Comparison of ENCODE assay signal across 17 mouse cellular contexts in genomic region chr1:132266791-132267557, GRCm38 (mm10). TPM values are rescaled to one million over a fixed set of nuclear protein-coding genes. Genes with fewer than 3 reads are reported as not detected.
DNase-seq lines count a peak whose midpoint lies in the region; ATAC-seq and TF ChIP-seq lines count a peak whose summit lies in the region.
"Had no signal": no experiment of that assay in that cellular context is flagged by ENCODE, and none has a peak within 500 bp of the region (broad histone marks: within the 10 kb centered on the region; RNA-seq: fewer than 3 reads in every experiment).

No protein-coding gene starts in this region.

- TF ChIP-seq CTCF in gastrocnemius, adult 2 months (IDR thresholded peaks at IDR 0.05) = no peak
- TF ChIP-seq CTCF in midbrain, postnatal 0 days (IDR thresholded peaks at IDR 0.05) = no peak

- no peaks in the 10 kb centered on the region for H3K27me3 ChIP-seq in kidney, embryonic 15.5 days
- H3K27me3 ChIP-seq in midbrain, postnatal 0 days (ENCODE audit: insufficient read depth, low read length) = no peaks in the 10 kb centered on the region
- no peaks in the 10 kb centered on the region for H3K27me3 ChIP-seq in hindbrain, embryonic 11.5 days (ENCODE audit: control insufficient read depth, insufficient read depth, low read length)
- H3K27me3 ChIP-seq: stomach, embryonic 15.5 days had no signal

- H3K4me2 ChIP-seq in kidney, embryonic 15.5 days = peak overlapping the region; percentile 38
- H3K4me2 ChIP-seq in midbrain, postnatal 0 days (ENCODE audit: low read depth, low read length, poor library complexity, severe bottlenecking) = no peak overlapping the region
- H3K4me2 ChIP-seq in hindbrain, embryonic 11.5 days (replicated peaks; ENCODE audit: low read depth, low read length) = no peak overlapping the region
- H3K4me2 ChIP-seq: stomach, embryonic 15.5 days had no signal

- 17% methylated on average over 8 of the region's 8 CpGs for WGBS in kidney, embryonic 15.5 days
- WGBS in midbrain, postnatal 0 days = 74% methylated on average over 8 of the region's 8 CpGs
- WGBS in hindbrain, embryonic 11.5 days = 66% methylated on average over 8 of the region's 8 CpGs

- intact Hi-C loops in gastrocnemius, adult 2 months (cut with DNase I) = no loop called here

- no peaks in the 10 kb centered on the region for H3K9me3 ChIP-seq in ES-E14 (ENCODE audit: control insufficient read depth, insufficient read depth, low read depth, low read length)
- H3K9me3 ChIP-seq in kidney, embryonic 15.5 days (replicated peaks) = no peaks in the 10 kb centered on the region
- H3K9me3 ChIP-seq in midbrain, postnatal 0 days (ENCODE audit: low read length) = no peaks in the 10 kb centered on the region
- H3K9me3 ChIP-seq in hindbrain, embryonic 11.5 days (ENCODE audit: control insufficient read depth, low read length) = no peaks in the 10 kb centered on the region
- H3K9me3 ChIP-seq: G1E; stomach, embryonic 15.5 days had no signal

- ATAC-seq in kidney, embryonic 15.5 days (replicated peaks; ENCODE audit: low FRiP score) = peak; percentile 78
- ATAC-seq in midbrain, postnatal 0 days (ENCODE audit: low FRiP score) = no peak
- no peak for ATAC-seq in hindbrain, embryonic 11.5 days (ENCODE audit: low FRiP score)
- ATAC-seq: forebrain, embryonic 14.5 days; liver, postnatal 0 days had no signal

- peak; percentile 65 for DNase-seq in gastrocnemius, adult 2 months
- no peak for DNase-seq in gastrocnemius, postnatal 4 days (ENCODE audit: low spot score in 2 of 2)
- DNase-seq in ES-E14 (ENCODE audit: low read depth, low spot score) = no peak
- peak; percentile 58 for DNase-seq in lung, postnatal 14 days
- DNase-seq in midbrain, postnatal 0 days (ENCODE audit: low spot score) = no peak
- no peak for DNase-seq in hindbrain, embryonic 11.5 days (ENCODE audit: low spot score)
- DNase-seq in cerebellum, adult 9-10 months = no peak
- DNase-seq: heart, adult 18-20 months; liver, postnatal 0 days had no signal

- H3K4me1 ChIP-seq in ES-E14 (ENCODE audit: control insufficient read depth in 2 of 2, insufficient read depth in 2 of 2, low read length in 2 of 2, poor library complexity in 1 of 2) = peaks cover 22 to 45% of the 10 kb centered on the region in 2 experiments
- peaks cover 38% of the 10 kb centered on the region for H3K4me1 ChIP-seq in kidney, embryonic 15.5 days
- H3K4me1 ChIP-seq in midbrain, postnatal 0 days (ENCODE audit: insufficient read depth, low read length) = no peaks in the 10 kb centered on the region; the same call in 1 of the 2 replicates
- H3K4me1 ChIP-seq in hindbrain, embryonic 11.5 days (replicated peaks; ENCODE audit: control insufficient read depth, insufficient read depth, low read length) = no peaks in the 10 kb centered on the region
- H3K4me1 ChIP-seq: stomach, embryonic 15.5 days had no signal

- in situ Hi-C loops in ES-E14 (cut with MboI; ENCODE audit: low sequenced_read_pairs in 2 of 2, unreplicated experiment in 2 of 2) = no loop called here

- H3K36me3 ChIP-seq in ES-E14 (ENCODE audit: control insufficient read depth, insufficient read depth, low read length, poor library complexity, severe bottlenecking) = no peaks in the 10 kb centered on the region
- no peaks in the 10 kb centered on the region for H3K36me3 ChIP-seq in kidney, embryonic 15.5 days
- no peaks in the 10 kb centered on the region for H3K36me3 ChIP-seq in midbrain, postnatal 0 days (ENCODE audit: insufficient read depth, low read length)
- no peaks in the 10 kb centered on the region for H3K36me3 ChIP-seq in hindbrain, embryonic 11.5 days (ENCODE audit: control insufficient read depth, insufficient read depth, low read length)
- H3K36me3 ChIP-seq: G1E; stomach, embryonic 15.5 days had no signal

- peak overlapping the region; percentile 87 for H3K27ac ChIP-seq in gastrocnemius, adult 2 months
- H3K27ac ChIP-seq in ES-E14 (ENCODE audit: insufficient read depth, low read depth, low read length, poor library complexity, severe bottlenecking) = peak overlapping the region; percentile 99
- peak overlapping the region; percentile 71 for H3K27ac ChIP-seq in kidney, embryonic 15.5 days
- H3K27ac ChIP-seq in midbrain, postnatal 0 days (ENCODE audit: low read depth, low read length) = no peak overlapping the region
- no peak overlapping the region for H3K27ac ChIP-seq in hindbrain, embryonic 11.5 days (ENCODE audit: low read depth, low read length)
- H3K27ac ChIP-seq: stomach, embryonic 15.5 days had no signal

- H3K4me3 ChIP-seq in gastrocnemius, adult 2 months = peak overlapping the region; percentile 30; the same call in 1 of the 2 replicates
- peak overlapping the region in 1 of 2 experiments; percentile 16; a peak in 2 of 4 replicates for H3K4me3 ChIP-seq in ES-E14 (ENCODE audit: insufficient read depth in 1 of 2, low read depth in 1 of 2, low read length in 2 of 2, poor library complexity in 1 of 2, severe bottlenecking in 1 of 2)
- H3K4me3 ChIP-seq in kidney, embryonic 15.5 days (replicated peaks) = no peak overlapping the region
- H3K4me3 ChIP-seq in midbrain, postnatal 0 days (ENCODE audit: low read depth, low read length) = no peak overlapping the region
- H3K4me3 ChIP-seq in hindbrain, embryonic 11.5 days (ENCODE audit: low read depth, low read length) = no peak overlapping the region
- H3K4me3 ChIP-seq: stomach, embryonic 15.5 days had no signal

- H3K9ac ChIP-seq in ES-E14 (ENCODE audit: insufficient read depth, low read depth, low read length, poor library complexity, severe bottlenecking) = peak overlapping the region; percentile 45; the same call in 1 of the 2 replicates
- H3K9ac ChIP-seq in kidney, embryonic 15.5 days = no peak overlapping the region
- no peak overlapping the region for H3K9ac ChIP-seq in midbrain, postnatal 0 days (replicated peaks; ENCODE audit: low read length, poor library complexity, severe bottlenecking)
- H3K9ac ChIP-seq in hindbrain, embryonic 11.5 days (ENCODE audit: low read depth, low read length) = no peak overlapping the region
- H3K9ac ChIP-seq: liver, postnatal 0 days; stomach, embryonic 15.5 days had no signal

TF ChIP-seq in ES-E14, 5 proteins besides CTCF, POLR2A, EP300 and RAD21:
- TF ChIP-seq HCFC1 (IDR thresholded peaks at IDR 0.05; ENCODE audit: borderline replicate concordance, insufficient read depth, low read length) (no peak), ZNF384 (IDR thresholded peaks at IDR 0.05; ENCODE audit: low read depth, low read length) (no peak), ZC3H11A (IDR thresholded peaks at IDR 0.05; ENCODE audit: borderline replicate concordance, low read depth, low read length) (no peak), MAFK (IDR thresholded peaks at IDR 0.05; ENCODE audit: insufficient read depth, low read depth, low read length) (no peak), CHD2 (IDR thresholded peaks at IDR 0.05; ENCODE audit: low read depth, low read length) (no peak)

RNA-seq across cellular contexts. Expression of gene Klhdc8a, which starts 31.5 kb away (rescaled TPM):
- total RNA-seq in gastrocnemius, adult 2 months (2021) = under 1 TPM; 0.13 to 0.31 TPM
- total RNA-seq in gastrocnemius, postnatal 4 days (2021) = under 1 TPM; 0.49 to 0.98 TPM
- 1.2 and 2.8 TPM in 2 replicates for total RNA-seq in ES-E14 (2012; rRNA removed)
- 1.2 and 1.6 TPM in 2 replicates for polyA plus RNA-seq in kidney, embryonic 15.5 days (2015; fragmentation: Nextera tagmentation; extraction: Ambion mirVana)
- total RNA-seq in midbrain, postnatal 0 days (2014; rRNA removed) = 29.5 and 31.1 TPM in 2 replicates
- polyA plus RNA-seq in midbrain, postnatal 0 days (2015; fragmentation: Nextera tagmentation; extraction: Ambion mirVana) = 12.4 and 14.8 TPM in 2 replicates
- 2.9 and 3.0 TPM in 2 replicates for polyA plus RNA-seq in hindbrain, embryonic 11.5 days (2014; fragmentation: Nextera tagmentation; extraction: Ambion mirVana)
- total RNA-seq: common myeloid progenitor, adult 5-6 weeks; monocyte, adult 5-6 weeks had no signal
- polyA plus RNA-seq: G1E had no signal

RNA-seq across cellular contexts. Expression of gene Gm10188, which starts 37.4 kb away (rescaled TPM):
- not detected for total RNA-seq in gastrocnemius, adult 2 months (2021)
- not detected for total RNA-seq in gastrocnemius, postnatal 4 days (2021)
- 0.37 TPM in 1 of 2 replicates, not detected in the other for total RNA-seq in ES-E14 (2012; rRNA removed)
- not detected in 2 replicates for polyA plus RNA-seq in kidney, embryonic 15.5 days (2015; fragmentation: Nextera tagmentation; extraction: Ambion mirVana)
- not detected in 2 replicates for total RNA-seq in midbrain, postnatal 0 days (2014; rRNA removed)
- 0.22 TPM in 1 of 2 replicates, not detected in the other for polyA plus RNA-seq in midbrain, postnatal 0 days (2015; fragmentation: Nextera tagmentation; extraction: Ambion mirVana)
- not detected in 2 replicates for polyA plus RNA-seq in hindbrain, embryonic 11.5 days (2014; fragmentation: Nextera tagmentation; extraction: Ambion mirVana)
- total RNA-seq: common myeloid progenitor, adult 5-6 weeks; G1E; heart, adult 18-20 months; left cerebral cortex, postnatal 10 days; monocyte, adult 5-6 weeks had no signal
- polyA plus RNA-seq: forebrain, embryonic 14.5 days; G1E; intestine, embryonic 14.5 days; liver, postnatal 0 days; stomach, embryonic 15.5 days had no signal

RNA-seq across cellular contexts. Expression of gene Nuak2, which starts 49.0 kb away (rescaled TPM):
- under 1 TPM; 0.38 to 0.98 TPM for total RNA-seq in gastrocnemius, adult 2 months (2021)
- total RNA-seq in gastrocnemius, postnatal 4 days (2021) = 1 to 10 TPM; 2.8 to 2.9 TPM
- total RNA-seq in ES-E14 (2012; rRNA removed) = 7.4 and 8.0 TPM in 2 replicates
- polyA plus RNA-seq in kidney, embryonic 15.5 days (2015; fragmentation: Nextera tagmentation; extraction: Ambion mirVana) = 3.6 and 3.8 TPM in 2 replicates
- total RNA-seq in midbrain, postnatal 0 days (2014; rRNA removed) = 7.0 and 7.1 TPM in 2 replicates
- 9.9 TPM in 2 replicates for polyA plus RNA-seq in midbrain, postnatal 0 days (2015; fragmentation: Nextera tagmentation; extraction: Ambion mirVana)
- polyA plus RNA-seq in hindbrain, embryonic 11.5 days (2014; fragmentation: Nextera tagmentation; extraction: Ambion mirVana) = 33.1 and 39.3 TPM in 2 replicates
- polyA plus RNA-seq: G1E had no signal

Comparison
In these comparisons a context has a peak if more than half of its experiments do, and no peak if none do; other contexts are left out.
1. DNase-seq: peak in gastrocnemius, adult 2 months (single experiment) and lung, postnatal 14 days (single experiment); none in gastrocnemius, postnatal 4 days (0 of 2), ES-E14 (single experiment), midbrain, postnatal 0 days (single experiment), hindbrain, embryonic 11.5 days (single experiment) and cerebellum, adult 9-10 months (single experiment).
2. H3K27ac ChIP-seq: peak in gastrocnemius, adult 2 months (single experiment), ES-E14 (single experiment) and kidney, embryonic 15.5 days (single experiment); none in midbrain, postnatal 0 days (single experiment) and hindbrain, embryonic 11.5 days (single experiment).